Mouse (Mus musculus) brain, adult 2 months (tissue): ENCODE measurements around the gene Cep57l1.

Experiments used
- DNase-seq: peaks from one replicate; pipeline ENCODE4 v3.0.0; 2011; ENCODE audit warnings: low read depth, low spot score

Gene Cep57l1

DNA sequence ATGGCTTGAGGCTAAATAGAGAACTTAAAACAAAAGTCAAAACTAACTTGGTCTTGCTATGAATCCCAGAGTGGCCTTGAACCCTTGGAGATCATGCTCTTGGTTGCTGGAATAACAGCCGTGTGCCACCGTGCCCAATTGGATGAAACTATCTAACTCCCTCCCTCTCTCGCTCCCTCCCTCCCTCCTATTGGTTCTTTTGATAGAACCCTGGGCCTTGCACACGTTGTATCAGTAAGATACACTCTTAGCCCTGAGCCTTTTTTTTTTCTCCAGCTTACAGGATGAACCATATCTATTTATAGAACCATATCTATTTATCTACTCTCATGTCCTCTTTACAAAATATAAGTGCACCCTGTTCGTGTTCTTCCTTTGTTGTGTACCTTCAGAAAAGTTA, 6.8 kb upstream of the Cep57l1 start:
- no peak for DNase-seq

- no peak for DNase-seq
Measured at GRCm38 (mm10) chr10:41814305-41814853, 4.7 kb upstream of the Cep57l1 start.

DNA sequence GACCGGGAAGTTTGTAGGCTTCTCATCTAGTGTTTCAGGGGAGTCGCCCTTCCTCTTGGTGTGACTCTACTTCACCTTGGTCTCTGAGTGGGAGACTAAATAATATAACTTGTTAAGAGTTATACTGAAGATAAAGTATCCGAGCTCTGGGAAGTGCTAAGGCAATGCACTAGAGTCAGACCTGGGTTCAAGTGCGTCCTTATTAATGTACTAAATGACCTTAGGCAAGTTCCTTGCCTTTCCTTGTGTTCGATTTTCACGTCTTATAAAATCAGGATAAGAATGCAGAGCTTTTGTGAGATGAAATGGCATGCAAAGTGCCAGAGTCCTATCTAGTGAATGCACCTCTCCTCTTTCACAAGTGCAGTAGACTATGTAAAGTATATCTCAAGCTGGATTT, 2.9 kb upstream of the Cep57l1 start:
- no peak for DNase-seq

DNA sequence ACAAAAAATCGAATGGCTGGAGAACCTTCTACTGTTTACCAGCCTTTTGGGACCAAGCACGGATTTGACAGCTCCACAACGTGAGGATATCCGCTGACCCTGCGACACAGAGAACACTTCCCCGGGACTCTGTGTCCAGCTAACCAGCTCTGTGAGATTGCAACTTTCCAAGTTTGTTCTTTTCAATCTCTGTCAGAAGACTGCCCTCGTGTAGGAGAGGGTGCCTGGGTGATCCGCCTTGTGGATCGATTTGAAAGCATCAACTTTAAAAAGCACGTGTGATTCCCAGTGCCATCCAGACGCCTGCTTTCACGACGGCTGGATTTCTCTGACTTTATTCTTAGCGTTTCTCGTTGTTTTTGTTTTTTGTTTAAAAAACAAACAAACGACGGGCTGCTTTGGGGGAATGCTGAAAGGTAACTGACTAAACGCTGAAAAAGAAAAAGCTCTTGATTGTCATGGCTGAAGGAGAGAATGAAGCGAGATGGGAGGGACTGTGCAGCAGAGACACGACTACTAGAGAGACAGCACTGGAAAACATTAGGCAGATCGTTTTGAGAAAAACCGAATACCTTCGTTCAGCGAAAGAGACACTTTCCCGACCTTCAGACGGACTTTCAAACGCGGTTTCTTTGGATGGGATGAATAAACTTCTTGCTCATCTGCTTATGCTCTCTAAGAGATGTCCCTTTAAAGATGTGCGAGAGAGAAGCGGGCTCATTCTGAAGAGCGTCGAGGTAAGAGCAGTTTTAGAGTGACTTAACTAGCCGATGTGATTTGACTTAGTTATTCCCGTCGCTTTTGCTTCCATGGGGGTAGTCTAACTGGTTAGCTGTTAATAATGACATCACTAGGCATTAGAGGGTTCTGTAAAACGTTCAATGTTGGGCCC, 1.1 kb upstream of the Cep57l1 start:
- no peak for DNase-seq

DNA sequence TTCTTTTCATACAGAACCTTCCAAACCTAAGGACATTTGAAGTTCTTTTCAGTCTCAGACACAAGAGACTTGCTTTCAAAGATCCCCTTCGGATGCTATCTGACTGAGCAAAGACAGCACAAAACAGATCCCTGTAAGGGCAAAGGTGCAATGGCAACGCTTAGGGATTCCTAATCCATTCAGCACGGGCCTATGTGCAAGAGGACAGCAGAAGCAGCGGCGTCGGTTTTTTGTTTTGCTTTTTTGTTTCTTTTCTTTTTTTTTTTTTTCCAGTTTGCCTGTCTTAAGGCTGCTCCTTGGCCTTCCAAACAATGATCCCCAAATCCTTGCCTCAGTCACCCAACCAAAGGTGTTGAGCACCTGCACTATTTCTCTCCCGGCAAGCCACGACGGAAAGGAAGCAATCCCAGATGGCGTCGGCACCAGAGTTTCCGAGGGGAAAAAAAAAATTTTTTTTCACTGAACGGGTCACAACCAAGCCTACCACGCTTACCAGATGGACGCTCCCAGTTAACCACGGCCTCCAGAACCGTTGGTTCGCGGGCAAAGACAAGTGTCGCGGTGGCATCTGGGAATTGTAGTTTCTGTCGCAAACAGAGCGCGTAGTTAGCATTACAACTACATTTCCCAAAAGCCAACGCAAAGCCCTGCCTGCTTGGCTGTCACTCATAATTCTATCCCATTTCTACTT, 446 bp downstream of the Cep57l1 start:
- DNase-seq, result peak; percentile 98

DNA sequence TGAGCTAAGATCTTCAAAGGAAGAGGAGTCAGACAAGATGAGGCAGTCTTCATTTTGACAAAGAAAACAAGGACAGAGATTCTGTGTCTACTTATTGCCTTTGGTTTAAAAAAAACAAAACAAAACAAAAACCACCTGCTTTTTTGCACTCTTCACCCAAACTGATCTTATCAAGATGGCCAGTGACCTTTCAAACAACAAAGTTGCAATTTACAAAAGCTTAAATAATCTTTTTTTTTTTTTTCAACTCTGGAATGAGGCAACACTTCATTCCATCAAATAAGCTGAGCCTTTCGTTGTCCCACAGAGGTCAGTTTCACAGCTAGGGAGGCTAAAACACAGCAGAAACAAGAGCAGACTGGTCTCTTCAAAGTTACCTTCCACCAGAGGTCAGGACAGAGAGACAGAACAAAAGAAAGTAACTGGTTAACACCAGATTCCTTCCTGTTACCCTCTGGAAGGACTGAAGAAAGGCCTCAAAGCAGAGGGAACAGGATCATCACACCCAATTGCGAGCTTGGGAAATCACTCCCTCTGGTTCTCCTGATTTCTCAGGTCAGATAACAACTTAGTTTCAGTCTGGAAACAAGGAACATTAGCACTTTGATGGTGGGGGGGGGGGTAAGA, 3.8 kb downstream of the Cep57l1 start:
- no peak for DNase-seq

GRCm38 (mm10) chr10:41804711-41805110, 5.0 kb downstream of the Cep57l1 start:
- no peak for DNase-seq

DNA sequence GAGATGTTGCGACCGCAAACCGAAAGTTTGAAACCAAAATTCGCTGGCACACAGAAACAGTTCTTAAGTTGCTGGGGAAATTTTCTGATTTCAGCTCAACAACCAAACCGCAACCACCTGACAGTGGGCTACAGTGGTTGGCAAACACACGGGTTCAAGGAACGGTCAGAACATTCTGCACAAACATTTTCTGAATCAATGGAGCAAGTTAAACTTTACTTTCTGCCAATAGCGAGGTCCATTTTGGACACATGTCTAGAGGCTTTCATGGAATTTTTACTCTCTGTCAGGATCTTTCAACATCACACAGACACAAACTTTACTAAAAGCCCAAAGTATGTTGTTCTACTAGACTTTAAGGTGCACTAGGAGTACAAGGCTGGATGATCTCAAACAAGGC, 6.2 kb downstream of the Cep57l1 start:
- no peak for DNase-seq

GRCm38 (mm10) chr10:41797253-41797652, 12.4 kb downstream of the Cep57l1 start:
- no peak for DNase-seq

DNA sequence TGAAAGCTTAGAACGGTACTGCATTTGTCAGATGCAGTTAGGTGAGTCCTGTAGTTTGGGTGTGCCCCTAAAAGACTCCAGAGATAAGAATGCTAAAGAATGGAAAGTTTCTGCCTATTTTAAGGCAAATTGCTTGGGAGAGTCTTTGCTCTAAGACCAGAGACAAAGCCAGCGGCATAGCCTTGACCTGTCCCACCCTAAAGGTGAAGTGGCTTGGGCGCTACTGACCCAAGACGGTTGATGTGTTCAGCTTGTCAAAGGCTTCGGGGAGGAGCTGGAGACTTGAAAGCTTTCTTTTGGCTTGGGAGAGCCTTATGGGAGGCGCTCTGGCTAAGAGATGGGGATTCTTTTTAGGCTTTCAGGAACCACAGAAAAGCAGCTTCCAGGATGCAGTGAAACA, 17.3 kb downstream of the Cep57l1 start:
- no peak for DNase-seq

DNA sequence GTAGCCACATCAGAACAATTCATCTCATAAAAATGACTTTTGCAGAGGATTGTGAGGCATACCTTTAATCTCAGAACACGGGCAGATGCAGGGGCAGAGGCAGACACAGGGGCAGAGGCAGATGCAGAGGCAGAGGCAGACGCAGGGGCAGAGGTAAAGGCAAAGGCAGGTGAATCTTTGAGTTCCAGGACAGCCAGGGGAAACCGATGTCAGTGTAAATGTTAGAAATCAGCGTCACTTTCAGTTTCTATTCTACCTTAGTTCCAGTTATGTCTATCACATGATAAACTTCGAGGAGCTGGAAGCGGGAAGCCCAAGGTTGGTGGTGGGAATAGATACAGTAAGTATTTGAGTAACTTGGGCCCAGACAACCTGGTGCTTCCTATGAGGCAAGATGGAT, 42.4 kb downstream of the Cep57l1 start:
- no peak for DNase-seq

GRCm38 (mm10) chr10:41766280-41766679, 43.4 kb downstream of the Cep57l1 start:
- DNase-seq, result peak; percentile 38

- no peak for DNase-seq
Measured at GRCm38 (mm10) chr10:41765586-41765985, 44.1 kb downstream of the Cep57l1 start.

DNA sequence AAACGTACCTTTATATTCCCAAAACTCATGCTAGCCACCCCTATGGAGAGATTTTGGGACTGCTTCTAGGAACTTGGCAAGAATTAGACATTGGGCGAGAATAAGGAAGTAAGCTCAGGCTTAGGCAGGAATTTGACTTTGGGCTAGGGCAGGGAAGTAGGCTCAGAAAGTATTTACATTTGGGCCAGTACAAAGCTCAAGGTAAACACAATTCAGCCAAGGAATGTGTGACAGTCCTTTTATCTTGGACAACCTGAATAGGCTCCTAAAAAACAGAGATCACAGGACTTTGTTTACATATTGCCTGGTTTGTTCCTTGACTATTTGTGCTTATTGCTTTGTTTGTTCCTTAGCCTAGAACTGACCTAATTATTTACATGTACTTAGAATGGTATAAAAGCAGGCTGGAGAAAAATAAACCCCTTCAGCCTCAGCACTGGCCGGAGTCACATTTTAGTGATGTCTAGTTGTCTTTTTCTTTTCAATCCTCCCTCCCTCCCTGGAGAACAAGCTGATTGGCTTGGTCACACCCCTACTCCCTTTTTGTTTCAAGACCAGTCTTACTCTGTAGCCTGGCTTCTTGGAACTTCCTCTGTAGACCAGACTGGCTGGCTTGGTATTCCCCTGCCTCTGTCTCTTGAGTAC, 45.8 kb downstream of the Cep57l1 start:
- no peak for DNase-seq

DNA sequence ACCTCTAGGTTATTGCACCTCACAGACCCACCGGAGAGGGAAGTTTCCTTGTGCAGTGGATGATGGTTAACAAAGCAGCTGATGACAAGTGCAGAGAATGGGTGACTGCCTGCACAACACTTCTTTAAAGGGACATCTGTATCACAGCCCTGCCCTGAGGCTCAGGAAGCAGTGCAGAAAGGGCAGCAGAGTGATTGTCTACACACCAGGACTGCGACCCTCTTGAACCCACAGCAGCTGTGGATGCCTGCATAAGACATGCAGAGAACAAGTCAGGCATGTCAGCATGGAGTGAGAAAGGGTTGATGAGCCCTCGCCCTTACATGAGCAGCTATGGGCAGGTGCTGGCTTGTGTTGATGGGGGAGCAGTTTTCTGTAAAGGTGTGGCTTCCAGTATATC, 48.8 kb downstream of the Cep57l1 start:
- no peak for DNase-seq

GRCm38 (mm10) chr10:41758041-41758440, 51.6 kb downstream of the Cep57l1 start:
- DNase-seq, result no peak

GRCm38 (mm10) chr10:41757226-41757625, 52.4 kb downstream of the Cep57l1 start:
- no peak for DNase-seq

GRCm38 (mm10) chr10:41751867-41752480, 57.7 kb downstream of the Cep57l1 start:
- peak; percentile 9 for DNase-seq

DNA sequence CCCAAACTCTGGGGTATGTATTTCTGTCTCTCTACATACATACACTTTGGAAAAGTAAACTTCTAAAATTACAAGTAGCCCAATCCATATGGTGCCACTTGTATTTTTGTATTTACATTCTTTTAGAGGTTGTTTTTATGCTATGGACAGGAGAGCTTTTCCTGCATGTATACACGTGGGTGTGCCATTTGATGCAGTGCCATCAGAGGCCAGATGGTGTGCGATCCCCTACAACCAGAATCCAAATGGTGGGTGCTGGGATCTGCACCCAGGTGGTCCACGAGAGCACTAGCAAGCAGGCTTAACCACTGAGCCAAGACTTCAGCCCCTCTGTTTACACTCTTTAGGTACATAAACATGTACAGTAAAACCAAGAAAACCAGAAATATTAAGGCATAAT, 60.4 kb downstream of the Cep57l1 start:
- DNase-seq, result peak; percentile 17

GRCm38 (mm10) chr10:41746554-41746953, 63.1 kb downstream of the Cep57l1 start:
- DNase-seq, result peak; percentile 82

- no peak for DNase-seq
Measured at GRCm38 (mm10) chr10:41744006-41744405, 65.7 kb downstream of the Cep57l1 start.
